Mouse (Mus musculus) gastrocnemius, postnatal 25 days (tissue): ENCODE measurements around the gene Hmg20a. TPM values are rescaled to one million over a fixed set of nuclear protein-coding genes. Genes with fewer than 3 reads are reported as not detected.
"Not testable (repeated sequence)": the region's sequence is repeated elsewhere in the genome, so short reads cannot be mapped to it uniquely, and the experiment has no call there.

ENCODE experiments used
- DNase-seq: peaks from one replicate; pipeline ENCODE4 v3.0.0; 2022
- long read RNA-seq, 2 experiments: library from polyadenylated mRNA; stranded (forward); transcript quantifications; one replicate each; pipeline ENCODE4 v2.0.0; 2021
- total RNA-seq, 2 experiments: library from RNA; stranded (reverse); gene quantifications; 1 replicate in 1 of 2; 2 replicates in 1 of 2; pipeline ENCODE4 v1.2.3; 2021

Hmg20a gene
- total RNA-seq, result 10 to 100 TPM; 13.0 to 13.7 TPM
- long read RNA-seq, experiment 1, partial matches to known transcripts, result 12 of 23 reads
- long read RNA-seq, experiment 1, other reads (novel, unspliced or antisense), result 8 of 23 reads
- long read RNA-seq, experiment 2, partial matches to known transcripts, result 0 of 21 reads
- long read RNA-seq, experiment 2, other reads (novel, unspliced or antisense), result 15 of 21 reads

GRCm38 (mm10) chr9:56417948-56418737 lies at the start of gene Hmg20a, which contains the start of gene Peak1:
Gene Hmg20a, plus strand, starts transcription at chr9:56418609.
Gene Peak1, minus strand, starts transcription at chr9:56418067.
- peak; percentile 100 for DNase-seq

DNA sequence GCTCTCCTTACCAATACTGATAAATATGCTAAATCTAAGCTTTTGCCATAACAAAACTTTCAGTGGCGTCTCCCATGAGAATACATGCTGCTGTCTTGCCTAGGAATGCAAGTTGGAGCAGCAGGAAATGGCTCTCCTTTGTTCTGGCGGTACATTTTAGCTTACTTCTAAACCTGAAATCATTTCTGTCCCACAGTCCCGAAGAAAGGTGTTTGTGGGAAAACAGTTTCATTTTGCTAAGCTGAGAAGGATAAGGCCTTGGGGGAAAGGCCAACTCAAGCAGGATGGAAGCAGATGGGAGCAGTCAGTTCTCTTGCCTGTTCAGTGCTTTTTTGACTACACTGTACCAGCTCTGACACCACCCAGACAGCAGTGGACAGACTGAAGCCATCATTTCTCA lies 49.6 kb upstream of the Hmg20a start:
- no peak for DNase-seq

DNA sequence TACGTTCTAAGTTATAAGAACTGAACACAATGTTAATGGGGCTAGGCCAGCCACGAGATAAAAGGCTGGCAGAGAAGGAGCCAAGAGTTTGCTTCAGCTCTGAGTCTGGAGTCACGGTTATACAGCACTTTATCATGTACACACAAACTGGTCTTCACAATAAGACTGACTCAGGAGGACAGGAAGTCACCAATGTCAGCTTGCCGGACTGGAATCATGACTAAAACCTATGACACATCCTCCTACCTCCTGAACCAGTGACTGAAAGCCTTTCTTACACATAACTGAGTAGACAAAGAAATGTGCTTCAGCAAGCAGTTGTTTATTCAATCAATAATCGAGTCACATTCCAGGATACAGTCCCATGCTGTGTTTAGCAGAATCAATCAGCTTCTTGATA lies 47.7 kb upstream of the Hmg20a start:
- no peak for DNase-seq

DNA sequence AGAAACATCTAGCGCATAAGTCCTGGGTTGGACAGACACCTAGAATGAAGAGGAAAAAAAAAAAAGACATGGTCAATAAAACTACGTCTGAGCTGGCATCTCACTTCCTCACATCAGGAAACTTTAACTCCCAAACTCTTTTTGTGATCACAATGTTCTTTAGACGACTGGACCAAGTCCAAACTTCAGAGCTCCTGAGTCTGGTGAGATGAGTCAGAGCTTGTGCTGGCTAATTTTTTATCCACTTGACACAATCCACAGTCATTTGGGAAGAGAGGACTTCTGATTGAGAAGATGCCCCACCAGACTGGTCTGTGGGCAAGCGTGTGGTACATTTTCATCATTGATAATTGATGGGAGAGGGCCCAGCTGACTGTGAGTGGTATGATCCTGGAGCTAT lies 44.0 kb upstream of the Hmg20a start:
- DNase-seq, result no peak

- no peak for DNase-seq
Measured at GRCm38 (mm10) chr9:56382786-56383185, 35.6 kb upstream of the Hmg20a start.

DNA sequence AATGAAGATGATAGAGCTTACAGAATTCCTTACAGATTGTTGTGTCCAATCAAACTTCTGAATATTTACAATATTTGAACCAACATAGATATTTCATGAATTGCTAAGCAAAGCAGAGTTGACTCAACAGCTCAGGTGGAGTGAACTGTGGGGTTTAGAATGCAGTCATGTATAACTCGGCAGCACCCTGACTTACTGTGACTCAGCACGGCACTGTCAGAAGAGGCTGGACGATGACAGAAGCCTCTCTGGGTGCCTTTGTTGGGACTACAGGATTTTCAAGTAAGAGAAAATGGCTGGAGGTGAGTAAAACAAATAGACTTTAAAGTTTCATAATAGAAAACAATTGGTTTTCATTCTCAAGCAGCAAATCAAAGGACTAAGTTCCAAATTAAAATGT lies 25.6 kb upstream of the Hmg20a start:
- no peak for DNase-seq

DNA sequence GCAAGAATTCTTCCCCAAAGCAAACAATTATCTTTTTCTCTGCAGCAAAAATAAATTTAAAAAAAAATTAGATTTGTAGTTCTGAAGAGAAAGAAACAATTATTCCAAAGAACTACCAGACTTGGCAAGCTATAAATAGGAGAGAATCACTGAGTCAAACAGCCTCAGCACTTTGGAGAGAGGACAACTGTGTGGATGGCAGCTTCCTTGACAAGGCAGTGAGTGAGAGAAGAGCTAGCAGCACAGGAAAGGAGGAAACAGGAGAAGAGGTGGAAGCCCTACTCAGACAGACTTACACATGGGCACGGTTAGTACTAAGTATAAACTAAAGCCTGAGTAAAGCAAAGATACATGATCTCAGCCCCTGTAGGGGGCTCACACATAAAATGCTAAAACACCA lies 22.1 kb upstream of the Hmg20a start:
- no peak for DNase-seq

DNA sequence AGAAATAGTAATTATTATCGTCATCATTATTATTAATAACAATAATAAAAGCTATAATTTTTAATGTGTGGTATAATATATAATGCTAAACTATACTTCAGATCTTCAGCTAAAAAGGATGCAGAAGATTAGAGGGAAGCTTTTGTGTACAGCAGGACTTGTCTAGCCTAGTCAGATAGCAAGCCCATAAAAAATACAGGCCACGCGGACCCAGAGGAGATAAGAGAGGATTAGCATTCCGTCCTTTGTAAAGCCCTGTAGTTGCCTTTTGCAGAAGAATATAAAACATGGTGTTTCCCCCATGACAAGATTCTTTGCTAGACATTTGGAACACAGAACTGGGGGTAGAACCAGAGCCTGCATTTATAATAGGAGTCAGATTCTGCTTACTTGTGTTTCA lies 13.8 kb upstream of the Hmg20a start:
- DNase-seq, result no peak

GRCm38 (mm10) chr9:56409928-56410327 lies 8.5 kb upstream of the Hmg20a start:
- no peak for DNase-seq

DNA sequence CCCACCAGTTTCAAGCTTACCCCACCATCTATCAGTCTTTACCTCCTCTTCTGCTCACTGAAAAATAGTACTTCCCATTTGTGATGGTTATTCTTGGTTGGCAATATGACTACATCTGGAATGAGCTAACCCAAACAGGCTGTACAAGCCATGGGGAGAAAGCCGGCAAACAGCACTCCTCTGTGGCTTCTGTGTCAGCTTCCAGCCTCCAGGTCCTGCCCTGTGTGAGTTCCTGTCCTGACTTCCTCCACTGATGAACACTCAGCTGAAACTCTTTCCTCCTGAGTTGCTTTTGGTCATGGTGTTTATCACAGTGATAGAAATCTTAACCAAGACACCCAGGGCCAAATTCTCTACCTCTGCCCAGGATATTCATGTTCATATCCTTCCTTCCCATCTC lies 5.7 kb upstream of the Hmg20a start:
- DNase-seq, result no peak

GRCm38 (mm10) chr9:56414322-56414721 lies 4.1 kb upstream of the Hmg20a start:
- no peak for DNase-seq

DNA sequence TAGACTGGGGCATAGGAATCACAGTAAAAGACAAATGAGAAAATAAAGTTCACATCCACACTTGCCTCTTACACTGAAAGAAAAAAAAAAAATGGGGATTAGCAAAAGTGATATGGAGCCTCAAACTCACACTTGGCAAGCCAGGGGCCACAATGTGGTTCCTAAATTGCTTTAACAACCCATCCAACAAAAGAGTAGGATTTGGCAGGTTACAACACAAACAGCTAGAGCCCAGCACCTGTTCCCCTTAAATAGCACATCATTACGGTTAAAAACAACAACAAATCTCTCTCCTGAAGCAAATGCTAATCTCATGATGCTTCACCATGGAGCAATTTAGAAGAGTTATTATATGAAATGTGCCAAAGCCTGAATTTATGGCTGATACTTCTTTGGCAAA lies 3.0 kb upstream of the Hmg20a start:
- DNase-seq, result no peak

DNA sequence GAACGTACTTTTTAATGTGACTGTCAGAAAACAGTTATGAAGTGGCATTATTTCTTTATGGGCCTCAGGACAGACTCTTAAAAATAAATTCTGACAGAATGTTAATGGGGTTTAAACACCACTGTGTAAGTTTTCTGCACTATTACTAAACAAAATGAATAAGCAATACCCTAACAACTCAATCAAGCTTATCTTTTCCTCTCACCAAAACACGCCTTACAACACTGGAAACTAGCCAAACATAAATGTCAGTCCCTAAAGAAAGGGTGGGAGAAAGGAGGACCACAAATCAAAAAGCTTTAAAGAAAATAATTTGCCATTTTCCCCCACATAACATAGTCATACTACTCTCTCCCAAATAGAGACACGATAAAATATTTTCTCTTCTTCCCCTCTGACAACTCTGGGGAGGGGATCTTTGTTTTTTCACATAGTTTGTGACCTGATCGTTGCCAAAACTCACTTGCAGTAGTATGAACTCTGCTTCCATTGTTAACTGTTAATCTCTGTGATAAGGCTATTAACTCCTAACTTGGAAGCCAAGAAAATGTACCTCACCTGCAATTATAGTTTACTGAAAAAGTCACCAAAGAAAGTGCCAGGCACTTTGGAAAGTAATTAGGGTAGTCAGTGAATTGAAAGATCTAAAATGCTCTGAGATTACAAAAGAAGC lies 2.3 kb upstream of the Hmg20a start:
- DNase-seq, result no peak

DNA sequence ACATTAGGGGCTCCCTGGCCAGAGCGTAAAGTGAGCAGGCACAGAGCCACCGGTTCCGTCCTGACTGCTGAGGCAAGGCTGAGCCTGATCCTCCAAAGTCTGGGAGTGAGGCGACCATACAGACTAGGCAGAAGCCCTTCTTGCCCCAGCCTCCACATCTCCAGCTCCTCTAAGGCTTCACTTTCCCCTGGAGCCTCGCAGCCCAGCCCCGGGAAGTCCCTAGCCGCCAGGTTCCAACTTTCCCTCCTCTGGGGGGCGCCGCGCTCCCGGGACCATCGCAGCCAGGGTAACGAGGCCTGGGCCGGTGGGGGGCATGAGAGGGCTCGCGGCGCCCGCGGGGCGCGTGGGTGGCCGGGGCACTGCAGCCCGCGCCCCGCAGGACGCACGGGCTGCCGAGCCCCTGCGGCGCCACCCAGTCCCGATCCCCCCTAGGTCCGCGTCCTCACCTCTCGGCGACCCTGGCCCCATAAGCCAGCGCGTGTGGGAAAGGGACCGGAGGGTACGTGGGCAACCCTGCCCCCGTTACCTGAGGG lies 928 bp upstream of the Hmg20a start:
- peak; percentile 82 for DNase-seq

DNA sequence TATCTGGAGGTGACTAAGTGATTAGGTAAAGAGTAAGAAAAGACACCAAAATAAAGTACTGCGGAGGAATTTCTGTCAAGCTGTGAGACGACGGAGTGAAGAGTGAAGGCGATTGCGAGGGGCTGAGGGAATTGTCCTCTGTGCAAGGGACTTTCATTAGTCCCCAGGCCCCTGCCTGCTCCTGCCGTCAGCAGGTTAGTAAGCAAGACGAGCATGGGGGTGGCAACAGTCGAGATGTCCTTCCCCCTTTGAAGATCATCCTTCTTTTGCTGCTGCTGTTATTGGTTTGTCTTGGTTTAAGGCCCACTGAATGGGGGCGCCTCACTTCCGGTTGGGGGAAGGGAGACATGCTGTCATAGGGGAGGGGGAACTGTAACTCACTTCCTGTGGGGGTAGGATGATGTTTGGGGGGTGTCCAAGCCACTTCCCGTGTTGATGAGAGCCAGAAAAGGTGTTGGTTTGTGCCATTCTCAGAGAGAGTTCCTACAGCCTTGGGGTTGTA lies 380 bp downstream of the Hmg20a start:
- DNase-seq, result peak; percentile 76

GRCm38 (mm10) chr9:56420236-56420635 lies 1.8 kb downstream of the Hmg20a start:
- DNase-seq, result no peak

- DNase-seq, result no peak
Measured at GRCm38 (mm10) chr9:56420892-56421601, 2.6 kb downstream of the Hmg20a start.

DNA sequence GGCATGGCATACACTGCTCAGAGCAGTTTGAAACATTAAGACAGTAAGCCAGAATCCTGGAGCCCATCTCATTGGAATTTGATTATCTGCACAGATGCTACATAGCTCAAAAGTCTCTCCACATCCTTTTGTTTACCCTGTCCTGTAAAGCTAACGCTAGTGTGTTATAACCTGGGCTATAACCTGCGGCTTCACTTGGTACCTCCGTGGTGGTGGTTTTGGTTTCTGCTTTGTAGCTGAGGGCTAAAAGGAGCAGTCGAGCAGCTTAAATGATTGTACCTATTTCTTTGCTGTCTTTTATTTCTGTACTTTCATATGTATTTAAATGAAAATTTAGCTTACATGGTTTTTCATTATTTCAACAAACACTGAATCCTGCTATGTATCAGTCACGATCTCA lies 3.6 kb downstream of the Hmg20a start:
- no peak for DNase-seq

DNA sequence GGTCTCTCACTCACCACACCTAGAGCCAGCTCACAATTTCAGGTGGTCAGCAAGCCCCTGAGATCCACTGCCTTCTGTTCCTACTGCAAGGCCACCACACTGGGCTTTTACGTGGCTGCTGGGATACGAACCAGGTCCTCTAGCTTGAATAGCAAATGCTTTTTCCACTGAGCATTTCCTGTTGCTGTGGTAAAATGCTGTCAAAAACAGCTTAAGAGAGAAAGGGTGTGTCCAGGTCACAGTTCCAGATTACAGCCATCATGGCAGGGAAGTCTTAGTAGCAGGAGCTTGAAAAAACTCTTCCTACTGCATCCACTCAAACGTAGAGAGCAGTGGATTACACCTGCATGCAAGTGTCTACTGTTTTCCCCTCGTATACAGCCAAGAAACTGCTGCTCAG lies 6.5 kb downstream of the Hmg20a start:
- DNase-seq, result no peak

DNA sequence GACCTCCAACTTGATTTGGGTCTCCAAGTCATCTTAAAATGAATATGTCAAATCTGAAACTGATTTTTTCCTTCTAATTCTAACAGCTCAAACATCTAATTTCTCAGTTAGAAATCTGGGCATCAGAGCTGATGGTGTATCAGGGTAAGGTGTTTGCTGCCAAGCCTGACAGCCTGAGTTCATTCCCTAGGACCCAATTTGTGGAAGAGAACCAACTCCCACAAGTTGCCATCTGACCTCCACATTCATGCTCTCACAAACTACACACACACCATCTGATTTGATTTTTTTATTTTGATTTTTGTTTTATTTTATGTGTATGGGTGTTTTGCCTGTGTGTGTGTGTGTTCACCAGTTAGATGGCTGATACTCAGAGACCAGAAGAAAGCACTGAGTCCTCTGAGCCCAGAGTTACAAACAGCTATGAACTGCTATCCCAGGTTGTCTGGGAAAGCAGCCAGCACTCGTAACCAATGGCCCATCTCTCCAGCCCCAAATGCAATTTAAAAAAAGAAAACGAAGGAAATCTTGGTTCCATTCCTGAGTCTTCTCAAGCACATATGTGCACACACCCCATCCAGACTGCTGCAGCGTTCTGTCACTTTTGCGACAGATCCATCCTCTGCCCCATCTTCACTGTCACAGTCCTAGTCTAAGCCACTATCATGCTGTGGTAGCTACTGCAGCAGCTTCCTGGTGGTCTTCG lies 17.6 kb downstream of the Hmg20a start:
- DNase-seq, result no peak

DNA sequence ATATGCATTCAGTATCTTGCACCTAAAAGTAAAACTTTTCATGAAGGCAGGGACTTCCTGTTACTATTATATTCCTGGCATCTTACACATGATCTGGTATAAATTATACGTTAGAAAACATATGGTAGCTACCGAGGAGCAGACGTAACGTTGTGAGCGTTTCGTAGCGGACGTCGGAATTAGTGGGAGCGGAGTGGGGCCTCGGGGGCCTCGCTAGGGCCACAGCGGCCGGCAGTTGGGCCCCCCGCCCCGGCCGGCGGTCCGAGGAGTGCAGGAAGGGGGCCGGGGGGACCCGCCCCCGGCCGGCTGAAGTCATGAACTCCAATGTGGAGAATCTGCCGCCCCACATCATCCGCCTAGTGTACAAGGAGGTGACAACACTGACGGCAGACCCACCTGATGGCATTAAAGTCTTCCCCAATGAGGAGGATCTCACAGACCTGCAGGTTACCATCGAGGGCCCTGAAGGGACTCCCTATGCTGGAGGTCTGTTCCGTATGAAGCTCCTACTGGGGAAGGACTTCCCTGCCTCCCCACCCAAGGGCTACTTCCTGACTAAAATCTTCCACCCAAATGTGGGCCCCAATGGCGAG lies 19.0 kb downstream of the Hmg20a start:
- not testable (repeated sequence) for DNase-seq
